Mouse (Mus musculus): ENCODE data around the gene Sgpp1.
"Not testable (repeated sequence)": the region's sequence is repeated elsewhere in the genome, so short reads cannot be mapped to it uniquely, and the experiment has no call there.

Sgpp1 gene

DNA sequence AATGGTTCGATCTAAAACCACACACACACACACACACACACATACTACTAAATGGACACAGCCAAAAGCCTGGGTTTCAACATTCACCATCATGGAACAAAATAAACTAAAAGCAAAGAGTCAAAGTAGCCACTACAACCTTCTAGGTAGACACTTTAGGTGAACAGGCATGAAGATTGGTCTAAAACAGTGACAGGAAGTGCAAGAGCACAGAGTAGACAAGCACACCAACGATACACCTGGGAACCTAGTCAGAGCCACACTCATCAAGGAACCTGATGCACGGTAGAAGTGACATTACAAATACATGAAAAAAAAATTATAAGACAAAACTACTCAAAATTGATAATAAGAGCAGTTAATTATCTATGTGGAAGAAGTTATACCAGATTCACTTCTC lies 4.0 kb downstream of the Sgpp1 start:
- DNase-seq, result no peak

DNA sequence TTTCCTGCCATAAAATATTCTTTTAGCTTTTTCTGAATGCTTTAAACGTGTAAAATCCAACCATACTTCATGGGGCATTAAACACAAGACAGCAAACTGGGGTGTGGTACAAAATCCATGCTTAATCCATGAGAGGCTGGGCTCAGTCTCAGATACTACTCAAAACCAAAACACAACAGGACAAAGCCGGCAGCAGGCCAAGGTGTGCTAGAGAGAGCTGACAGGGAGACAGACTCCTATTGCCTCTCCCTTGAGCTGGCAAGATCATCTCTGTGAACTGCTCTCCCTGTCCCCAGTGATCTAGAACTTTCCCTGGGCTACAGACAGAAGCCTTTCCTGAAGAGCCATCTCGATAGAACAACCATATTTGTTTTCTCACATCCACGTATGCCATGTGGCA lies 5.1 kb downstream of the Sgpp1 start:
- DNase-seq, result no peak

DNA sequence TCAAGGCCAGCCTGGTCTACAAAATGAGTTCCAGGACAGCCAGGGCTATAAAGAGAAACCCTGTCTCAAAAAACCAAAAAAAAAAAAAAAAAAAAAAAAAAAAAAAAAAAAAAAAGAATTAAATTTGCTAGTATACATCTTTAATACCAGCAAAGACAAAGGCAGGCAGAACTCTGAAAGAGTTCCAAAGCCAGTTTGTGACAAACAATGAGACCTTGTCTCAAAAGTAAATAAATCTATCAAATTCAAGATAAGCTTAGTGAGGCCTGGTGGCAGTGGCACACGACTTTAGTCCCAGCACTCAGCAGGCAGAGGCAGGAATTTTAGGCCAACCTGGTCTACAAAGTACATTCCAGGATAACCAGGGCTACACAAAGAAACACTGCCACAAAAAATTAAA lies 5.7 kb downstream of the Sgpp1 start:
- DNase-seq, result no peak

DNA sequence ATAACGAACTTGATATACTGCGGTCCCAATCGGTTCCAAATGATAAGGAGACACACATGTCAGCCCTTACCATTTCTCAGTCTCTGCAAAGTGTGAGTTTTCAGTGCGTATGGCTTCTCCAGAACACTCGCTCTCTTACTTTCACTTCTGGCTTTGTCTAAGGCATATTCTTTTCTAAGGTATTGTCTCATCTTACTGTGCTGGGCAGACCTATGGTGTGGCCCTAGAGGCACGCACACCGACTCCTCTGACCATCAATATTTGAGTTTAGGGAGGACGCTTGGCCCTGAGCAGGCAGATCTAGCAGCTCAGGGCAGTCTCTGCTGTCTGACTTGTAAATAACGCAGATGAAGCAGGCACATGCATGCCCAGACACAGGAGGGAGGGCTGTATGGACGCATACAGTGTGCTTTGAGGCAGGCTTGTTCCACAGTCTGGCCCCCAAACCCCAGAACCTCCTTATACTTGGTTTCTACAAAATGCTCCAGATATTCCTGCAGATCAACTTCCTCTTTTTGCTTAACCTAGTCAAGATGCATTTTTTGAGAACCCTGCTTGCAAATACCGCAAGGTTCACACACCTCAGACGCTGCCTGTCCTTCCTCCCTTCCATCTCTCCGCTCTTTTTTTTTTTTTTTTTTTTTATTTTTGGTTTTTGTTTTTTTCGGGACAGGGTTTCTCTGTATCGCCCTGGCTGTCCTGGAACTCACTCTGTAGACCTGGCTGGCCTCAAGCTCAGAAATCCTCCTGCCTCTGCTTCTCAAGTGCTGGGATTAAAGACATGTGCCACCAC lies 8.0 kb downstream of the Sgpp1 start:
- DNase-seq, result no peak

DNA sequence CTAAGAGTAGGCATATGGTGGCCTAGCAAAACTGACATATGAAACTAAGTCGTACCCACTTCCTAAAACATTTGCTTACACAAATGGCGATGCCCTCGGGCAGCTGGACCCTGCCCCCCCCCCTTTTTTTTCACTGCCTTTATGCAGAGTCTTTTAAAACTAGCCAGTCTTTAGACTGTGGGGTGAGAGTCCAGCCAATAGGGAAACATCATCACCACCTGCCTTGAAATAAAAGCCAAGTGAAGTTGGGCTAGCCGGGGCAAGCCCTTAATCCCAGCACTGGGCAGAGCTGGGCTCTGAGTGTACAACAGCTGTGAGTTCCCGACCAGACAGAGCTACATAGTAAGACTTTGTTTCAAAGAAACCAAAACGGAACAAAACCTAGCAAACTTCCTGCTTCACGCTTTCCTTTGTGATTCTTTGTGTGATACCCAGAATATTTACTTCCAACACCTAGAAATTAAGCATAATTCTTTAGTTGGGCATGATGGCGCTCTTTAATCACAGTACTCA lies 9.1 kb downstream of the Sgpp1 start:
- DNase-seq, result no peak

DNA sequence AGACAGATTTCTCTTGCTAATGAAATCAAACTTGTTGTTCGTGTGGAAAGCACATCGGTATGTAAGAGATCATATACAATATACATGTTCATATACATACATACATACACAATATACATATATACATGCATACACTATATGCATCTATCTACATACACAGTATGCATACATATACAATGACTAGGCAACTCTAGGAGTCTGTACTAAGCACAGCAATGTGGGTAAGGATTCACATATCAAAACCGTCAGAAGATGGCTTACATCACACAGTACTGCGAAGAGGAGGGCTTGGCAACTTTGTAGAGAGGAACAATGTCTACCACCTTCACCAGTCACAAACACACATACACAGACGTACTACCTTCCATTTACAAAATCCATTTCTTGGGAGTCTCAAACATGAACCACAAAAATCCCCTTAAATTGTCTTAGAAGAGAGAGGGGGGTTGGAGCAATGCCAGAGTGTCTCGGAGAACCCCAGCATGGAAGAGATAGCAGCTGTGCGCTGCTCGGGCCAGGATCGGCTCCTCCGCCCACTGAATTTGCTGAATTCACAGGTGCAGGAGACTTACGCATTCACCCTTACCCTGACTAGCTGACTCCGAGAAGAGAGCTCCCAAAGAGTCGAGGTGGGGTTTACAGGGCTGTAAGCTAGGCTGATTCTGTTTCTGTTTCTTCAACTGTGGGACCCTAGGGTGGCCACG lies 10.8 kb downstream of the Sgpp1 start:
- peak; percentile 19 for DNase-seq

DNA sequence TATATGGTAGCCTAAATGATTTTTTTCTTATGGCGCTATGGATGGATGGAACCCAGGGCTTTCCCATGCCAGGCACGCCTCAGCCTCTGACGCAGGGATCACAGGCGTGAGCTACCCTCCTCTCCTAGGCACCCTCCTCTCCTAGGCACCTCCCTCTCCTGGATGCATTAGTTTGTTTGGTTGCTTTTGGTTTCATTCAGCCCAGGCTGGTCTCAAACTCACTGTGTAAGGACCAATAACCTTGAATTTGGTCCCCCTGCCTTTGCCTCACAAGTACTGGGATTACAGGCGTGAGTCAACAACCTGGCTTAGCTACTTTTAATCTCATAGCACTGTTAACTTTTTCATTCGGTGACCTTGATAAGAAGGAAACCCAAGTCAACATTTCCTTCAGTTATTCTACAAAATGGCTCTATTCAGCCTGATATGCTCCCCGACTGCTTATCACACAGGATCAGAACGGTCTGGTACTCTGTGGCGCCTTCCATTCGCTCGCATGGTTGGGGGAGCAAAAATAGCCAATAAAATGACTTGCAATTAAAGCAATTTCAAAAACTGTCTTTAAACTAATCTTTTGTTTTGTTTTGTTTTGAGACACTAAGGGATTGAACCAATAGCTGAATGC lies 11.6 kb downstream of the Sgpp1 start:
- no peak for DNase-seq

DNA sequence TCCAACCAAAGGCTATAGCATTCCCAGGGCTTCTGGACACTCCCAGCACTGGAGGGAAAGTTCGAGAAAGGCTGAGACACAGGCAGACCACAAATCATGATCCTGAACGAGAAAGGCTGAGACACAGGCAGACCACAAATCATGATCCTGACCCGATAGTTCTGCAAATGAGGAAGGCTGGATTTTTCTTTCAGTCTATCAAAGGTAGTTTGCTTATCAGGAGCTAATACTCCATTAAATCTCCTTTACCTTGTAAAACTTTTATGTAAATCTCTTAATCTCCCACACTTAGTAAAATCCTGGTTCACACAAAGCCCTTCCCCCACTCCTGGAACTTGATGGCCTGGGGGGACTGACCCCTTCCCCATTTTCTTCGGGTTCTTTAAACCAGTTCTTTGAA lies 13.6 kb downstream of the Sgpp1 start:
- no peak for DNase-seq

DNA sequence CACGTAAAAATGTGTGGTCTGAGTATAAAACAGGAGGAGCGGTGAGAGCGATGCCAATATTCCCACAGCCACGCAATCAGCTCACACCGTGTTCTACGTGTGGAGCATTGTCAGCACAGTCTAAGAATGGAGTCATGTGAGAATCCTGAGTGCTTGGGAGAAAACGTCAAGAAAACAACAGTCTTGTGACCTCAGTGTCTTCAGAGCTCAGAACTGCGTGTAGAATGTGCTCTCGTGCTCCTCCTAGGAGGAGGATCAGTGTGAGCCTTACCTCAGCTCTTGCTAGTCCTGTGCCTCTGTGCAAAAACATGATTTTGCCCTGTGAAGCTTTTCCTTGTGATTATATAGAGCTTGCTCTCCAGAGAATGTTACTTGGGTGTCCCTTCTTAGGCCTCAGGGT lies 14.5 kb downstream of the Sgpp1 start:
- no peak for DNase-seq

DNA sequence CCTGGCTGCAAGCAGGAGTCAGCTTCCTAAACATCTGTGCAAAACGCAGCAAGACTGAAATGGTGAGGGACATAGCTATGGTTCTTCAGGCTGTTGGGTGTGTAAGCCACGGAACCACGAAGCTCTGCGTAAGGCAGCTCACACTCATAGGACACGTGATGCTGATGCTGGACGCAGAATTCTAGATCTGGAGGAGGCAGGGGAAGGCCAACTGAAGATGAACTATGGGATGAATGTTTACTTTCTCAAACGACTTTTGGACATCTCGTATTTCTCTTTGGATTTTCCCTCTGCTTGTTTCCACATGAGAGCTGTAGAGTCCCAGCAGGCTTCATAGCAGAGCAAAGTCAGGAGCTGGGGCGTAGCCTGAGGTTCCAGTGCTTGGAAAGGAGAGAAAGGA lies 21.9 kb downstream of the Sgpp1 start:
- no peak for DNase-seq

DNA sequence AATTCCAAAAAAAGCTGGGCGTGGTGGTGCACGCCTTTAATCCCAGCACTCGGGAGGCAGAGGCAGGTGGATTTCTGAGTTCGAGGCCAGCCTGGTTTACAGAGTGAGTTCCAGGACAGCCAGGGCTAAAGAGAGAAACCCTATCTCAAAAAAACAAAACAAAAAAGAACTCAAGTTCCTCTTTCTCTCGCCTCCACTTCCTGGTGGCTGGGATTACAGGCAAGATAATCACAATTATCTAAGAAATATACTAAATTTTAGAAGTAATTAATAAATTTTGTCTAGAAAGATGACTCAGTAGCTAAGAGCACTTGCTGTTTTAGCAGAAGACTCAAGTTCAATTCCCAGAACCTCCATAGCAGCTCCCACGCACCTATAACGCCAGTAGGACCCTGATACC lies 22.6 kb downstream of the Sgpp1 start:
- not testable (repeated sequence) for DNase-seq

DNA sequence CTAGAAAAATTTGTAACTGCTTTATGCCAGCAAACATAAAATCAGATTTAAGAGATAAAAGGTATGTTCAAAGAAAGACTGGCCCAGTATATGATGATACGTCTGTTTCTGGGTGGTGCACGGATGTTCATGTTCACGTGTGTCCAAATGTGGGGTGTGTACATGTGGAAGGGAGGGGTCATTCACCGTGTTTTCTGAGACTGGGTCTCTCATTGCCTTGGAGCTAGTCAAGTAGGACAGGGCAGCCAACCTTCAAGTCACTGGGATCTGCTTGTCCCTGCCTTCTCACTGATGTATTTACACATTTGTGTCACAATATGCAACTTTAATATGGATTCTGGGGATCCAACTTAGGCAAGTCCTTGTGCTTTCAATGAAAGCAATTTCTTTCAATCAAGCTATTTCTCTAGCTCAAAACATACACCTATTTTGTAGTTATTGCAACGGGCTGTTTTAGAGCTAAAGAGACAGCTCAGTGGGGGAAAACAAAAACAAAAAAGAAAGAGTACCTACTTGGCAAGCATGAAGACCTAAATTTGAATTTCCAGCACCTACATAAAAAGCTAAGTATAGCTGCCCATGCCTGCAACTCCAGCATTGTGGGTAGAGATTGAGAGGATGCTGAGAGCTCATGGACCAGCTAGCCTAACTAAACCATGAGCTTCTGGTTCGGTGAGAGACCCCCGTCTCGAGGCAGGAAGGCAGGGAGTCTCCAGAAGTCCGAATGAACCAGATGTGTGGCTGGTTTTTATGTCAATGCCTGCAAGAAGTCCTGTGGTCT lies 24.7 kb downstream of the Sgpp1 start:
- DNase-seq, result no peak

DNA sequence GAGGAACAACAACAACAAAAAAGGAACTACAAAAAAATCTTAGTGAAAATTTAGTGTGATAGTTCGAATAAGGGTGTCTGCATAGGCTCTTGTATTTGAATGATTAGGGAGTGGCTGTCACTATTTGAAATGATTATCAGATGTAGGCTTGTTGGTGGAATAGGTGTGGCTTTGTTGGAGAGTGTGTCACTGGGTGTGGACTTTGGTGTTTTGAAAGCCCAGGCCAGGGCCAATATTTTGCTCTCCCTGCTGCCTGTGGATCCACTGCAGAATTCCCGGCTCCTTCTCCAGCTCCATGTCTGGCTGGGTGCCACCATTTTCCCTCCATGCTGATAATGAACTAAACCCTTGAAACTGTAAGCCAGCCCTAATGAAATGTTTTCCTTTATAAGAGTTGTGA lies 26.0 kb downstream of the Sgpp1 start:
- DNase-seq, result no peak

DNA sequence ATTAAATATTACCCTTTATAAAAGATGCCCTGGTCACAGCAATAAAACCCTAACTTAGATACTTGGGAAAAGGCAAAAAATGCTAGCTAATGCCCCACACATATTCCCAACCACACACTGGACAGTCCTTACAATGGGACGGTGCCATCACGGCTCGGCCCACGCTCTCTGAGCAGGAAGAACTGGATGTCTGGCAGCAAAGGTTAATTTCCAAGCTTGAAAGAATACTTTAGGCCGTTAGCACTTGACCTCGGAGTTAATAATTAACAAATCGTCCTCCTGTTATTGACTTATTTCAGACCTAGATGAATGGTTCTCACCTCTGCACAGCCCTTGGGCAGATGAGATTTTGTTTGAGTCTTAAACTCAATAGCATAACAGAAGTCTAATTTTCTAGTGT lies 28.9 kb downstream of the Sgpp1 start:
- no peak for DNase-seq

DNA sequence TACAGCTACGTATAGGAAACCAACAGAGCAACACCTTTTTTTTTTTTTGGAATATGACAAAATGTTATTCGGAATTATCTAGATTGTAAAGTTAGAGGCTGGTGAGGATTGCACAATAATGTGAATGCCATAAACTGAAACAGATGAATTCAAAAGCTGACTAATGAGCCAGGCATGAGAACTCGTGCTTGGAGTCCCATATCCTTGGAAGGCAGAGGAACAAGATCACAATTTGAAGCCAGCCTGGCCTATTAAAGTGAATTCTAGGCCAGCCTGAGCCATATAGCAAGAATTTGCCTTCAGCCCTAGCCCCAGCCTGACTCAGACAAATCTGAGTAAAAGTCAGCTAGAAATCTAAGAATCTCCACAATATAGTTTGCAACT lies 32.8 kb downstream of the Sgpp1 start:
- DNase-seq, result no peak

DNA sequence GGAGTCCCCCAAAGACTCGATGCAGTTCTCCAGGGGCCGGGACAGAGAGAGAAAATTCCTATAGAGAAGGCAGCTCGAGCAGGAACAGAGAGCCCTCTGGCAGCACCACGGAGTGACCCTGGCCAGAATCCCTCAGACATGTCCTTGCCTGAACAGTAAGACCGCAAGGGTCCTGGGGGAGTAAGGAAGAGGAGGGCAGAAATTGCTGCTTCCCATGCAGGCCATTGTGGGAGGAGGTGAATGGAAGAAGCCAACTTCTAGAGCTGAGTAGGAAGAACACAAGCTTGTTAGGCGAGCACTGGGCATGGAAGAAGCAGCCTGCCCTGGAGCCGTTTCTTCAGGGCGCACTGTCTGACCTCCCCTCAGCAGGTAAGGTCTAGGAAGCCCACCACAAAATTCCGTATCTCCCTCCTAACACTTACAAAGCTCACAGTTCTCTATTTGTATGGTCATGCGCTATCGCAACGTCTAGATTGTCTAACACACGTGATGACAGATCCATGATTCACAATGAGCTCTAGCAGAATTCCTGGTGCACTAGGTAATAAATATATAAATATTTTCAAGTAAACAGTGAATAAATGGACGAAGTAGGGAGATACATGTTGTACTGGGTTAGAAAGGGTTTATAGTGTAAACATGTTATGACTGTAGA lies 33.3 kb downstream of the Sgpp1 start:
- DNase-seq, result no peak

DNA sequence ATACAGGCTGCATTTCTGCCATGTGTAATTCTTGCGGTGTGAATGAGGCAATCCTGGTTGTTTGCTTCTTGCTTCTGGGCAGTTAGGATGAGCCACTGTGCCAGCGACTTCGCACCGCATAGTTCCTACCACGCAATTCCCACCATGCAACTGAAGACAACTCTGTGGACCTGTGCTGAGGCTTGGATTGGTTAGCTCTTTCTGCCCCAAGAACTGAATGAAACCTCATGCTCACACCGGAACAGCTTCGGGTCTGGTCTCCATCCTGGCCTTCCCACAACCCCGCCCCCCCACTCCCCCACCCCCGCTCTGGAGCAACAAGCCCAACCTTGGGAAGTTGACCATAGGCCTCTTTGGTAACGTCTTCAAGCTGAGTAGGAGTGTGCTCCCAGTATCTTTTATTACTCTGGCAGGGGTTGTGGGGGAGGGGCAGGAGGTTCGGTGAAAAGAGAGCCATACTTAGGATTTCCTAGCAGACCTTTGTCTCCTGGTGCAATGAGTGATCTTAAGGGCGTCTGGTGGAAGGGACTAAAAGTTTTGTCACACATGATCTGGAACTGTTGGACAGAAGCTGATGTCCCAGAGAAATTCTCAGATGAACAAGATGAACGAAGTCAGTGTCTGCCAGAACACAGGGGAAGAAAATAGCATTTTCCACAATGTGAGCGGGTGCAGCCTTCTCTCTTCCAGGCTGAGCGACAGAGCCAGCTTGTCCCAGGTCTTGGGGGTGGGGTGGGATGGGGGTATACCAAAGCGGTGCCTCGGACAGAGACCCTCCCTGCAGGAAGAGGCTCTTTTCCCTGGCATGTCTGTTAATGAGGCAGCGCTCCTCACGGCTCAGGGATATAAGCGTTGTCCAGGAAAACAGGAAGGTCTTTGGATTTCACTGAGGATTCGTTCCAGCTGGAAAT lies 34.1 kb downstream of the Sgpp1 start:
- peak; percentile 28 for DNase-seq

DNA sequence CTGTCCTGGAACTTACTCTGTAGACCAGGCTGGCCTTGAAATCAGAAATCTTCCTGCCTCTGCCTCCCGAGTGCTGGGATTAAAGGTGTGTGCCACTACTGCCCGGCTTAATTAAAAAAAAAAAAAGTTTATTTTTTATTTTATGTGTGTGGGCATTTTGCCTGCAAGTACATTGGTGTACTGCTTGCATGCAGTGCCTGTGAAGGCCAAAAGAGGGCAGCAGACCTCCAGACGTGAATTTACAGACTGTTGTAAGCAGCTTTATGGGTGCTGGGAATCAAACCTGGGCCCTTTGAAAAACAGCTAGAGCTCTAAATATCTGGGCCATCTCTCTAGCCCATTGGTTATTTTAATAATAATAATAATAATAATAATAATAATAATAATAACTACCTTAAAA lies 36.8 kb downstream of the Sgpp1 start:
- no peak for DNase-seq

DNA sequence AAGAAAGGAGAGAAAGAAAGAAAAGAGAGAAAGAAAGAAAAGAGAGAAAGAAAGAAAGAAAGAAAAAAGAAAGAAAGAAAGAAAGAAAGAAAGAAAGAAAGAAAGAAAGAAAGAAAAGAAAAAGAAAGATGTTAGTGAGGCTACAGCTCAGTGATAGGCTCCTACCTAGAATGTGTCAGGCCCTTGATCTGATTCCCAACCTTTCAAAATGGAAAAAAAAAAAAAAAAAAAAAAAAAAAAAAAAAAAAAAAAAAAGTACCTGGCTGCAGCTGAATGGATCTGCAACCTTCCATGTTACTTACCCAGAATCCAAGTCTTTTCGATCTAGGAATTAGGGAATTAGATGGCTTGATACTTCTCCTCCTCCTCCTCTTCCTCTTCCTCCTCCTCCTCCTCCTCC lies 39.7 kb downstream of the Sgpp1 start:
- not testable (repeated sequence) for DNase-seq

DNA sequence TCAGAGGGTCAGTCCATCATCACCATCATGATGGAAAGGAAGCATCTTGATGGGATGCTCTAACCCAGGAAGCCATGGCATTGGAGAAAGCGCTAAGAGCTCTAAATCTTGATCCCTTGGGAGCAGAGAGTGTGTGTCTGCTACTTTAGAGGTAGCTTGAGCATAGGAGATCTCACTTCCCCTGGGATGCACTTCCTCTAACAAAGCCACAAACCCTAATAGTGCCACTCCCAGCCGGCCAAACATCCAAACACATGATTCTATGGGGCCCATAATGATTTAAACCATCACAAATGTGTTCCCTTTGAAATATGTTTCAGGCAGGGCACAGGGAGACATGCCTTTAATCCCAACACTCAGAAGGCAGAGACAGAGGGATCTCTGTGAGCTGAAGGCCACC lies 46.5 kb downstream of the Sgpp1 start:
- no peak for DNase-seq

DNA sequence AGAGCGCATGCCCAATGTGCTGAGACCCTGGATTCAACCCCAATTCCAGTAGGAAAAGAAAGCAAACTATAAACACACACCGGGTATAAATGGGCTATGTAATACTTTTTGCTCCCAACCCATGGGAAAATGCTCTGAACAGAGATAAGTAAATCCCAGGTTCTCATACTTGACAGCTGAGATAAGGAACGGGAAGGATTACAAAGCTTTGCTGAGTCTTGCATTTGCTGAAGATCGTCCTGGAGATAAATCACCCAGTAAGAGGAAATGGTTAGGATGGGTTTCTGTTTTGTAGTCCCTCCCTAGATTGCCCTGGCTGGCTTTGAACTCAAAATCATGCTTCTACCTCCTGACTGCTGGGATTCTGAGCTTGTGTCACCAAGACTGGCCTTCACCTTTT lies 48.2 kb downstream of the Sgpp1 start:
- no peak for DNase-seq

DNA sequence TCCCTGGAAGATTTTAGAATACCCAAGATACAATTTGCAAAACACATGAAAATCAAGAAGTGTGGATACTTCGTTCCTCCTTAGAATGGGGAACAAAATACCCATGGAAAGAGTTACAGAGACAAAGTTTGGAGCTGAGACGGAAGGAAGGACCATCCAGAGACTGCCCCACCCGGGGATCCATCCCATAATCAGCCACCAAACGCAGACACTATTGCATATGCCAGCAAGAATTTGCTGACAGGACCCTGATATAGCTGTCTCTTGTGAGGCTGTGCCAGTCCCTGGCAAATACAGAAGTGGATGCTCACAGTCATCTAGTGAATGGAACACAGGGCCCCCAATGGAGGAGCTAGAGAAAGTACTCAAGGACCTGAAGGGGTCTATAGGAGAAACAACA lies 51.5 kb downstream of the Sgpp1 start:
- DNase-seq, result not testable (repeated sequence)
